In the genomic region with DNA sequence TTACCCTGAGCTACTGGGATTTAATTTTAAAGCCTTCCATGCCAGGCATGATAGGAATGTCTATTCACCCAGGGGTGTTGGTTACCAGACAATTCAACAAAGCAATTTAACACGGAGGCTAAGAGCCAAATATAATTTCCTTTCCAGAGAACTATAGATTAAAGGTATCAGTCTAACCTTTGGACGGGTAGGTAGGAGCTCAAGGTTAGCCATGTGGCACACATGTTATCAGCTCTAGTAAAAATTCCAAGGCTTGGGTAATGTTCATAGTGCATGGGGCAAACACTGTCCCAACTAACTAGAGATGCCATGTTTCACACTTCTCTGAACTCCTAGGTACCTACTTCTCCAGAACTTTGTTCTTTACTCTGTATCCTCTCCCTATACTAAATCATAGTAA, we compare ENCODE assay signal across 27 mouse cellular contexts. TPM values are rescaled to one million over a fixed set of nuclear protein-coding genes. Genes with fewer than 3 reads are reported as not detected.
A peak's percentile ranks its signal among the peaks of the same experiment; 100 is the strongest.
DNase-seq lines count a peak whose midpoint lies in the region; ATAC-seq and TF ChIP-seq lines count a peak whose summit lies in the region.
"Had no signal": no experiment of that assay in that cellular context is flagged by ENCODE, and none has a peak within 500 bp of the region (broad histone marks: within the 10 kb centered on the region; RNA-seq: fewer than 3 reads in every experiment).

No protein-coding gene starts in this region.

- TF ChIP-seq POLR2A in small intestine, adult 2 months (IDR thresholded peaks at IDR 0.05; ENCODE audit: low read depth, low read length): no peak

- no peak for TF ChIP-seq CTCF in small intestine, adult 2 months (IDR thresholded peaks at IDR 0.05; ENCODE audit: extremely low read depth, insufficient read length, insufficient replicate concordance, low read depth, low read length)
- no peak for TF ChIP-seq CTCF in stomach, postnatal 0 days (IDR thresholded peaks at IDR 0.05; ENCODE audit: low read depth)

- 0 out of 2 replicates have a peak overlapping the region, but pooled peaks have one; percentile 39 for H3K27ac ChIP-seq in intestine, embryonic 14.5 days (ENCODE audit: low read depth)
- H3K27ac ChIP-seq in intestine, embryonic 16.5 days (ENCODE audit: low read length): peak overlapping the region; percentile 89
- H3K27ac ChIP-seq in small intestine, adult 2 months (ENCODE audit: insufficient read depth, low read depth, low read length): peak overlapping the region; percentile 99
- H3K27ac ChIP-seq in stomach, postnatal 0 days (replicated peaks): peak overlapping the region; percentile 79
- H3K27ac ChIP-seq: embryonic facial prominence, embryonic 10.5 days; embryonic facial prominence, embryonic 13.5 days; forebrain, embryonic 12.5 days; gastrocnemius, adult 2 months; hindbrain, embryonic 12.5 days; hindbrain, embryonic 15.5 days had no signal

- no peak for DNase-seq in intestine, embryonic 14.5 days (ENCODE audit: low spot score)
- no peak for DNase-seq in stomach, postnatal 0 days (ENCODE audit: low spot score)
- DNase-seq in frontal cortex, postnatal 25 days (ENCODE audit: low spot score in 2 of 2): no peak
- DNase-seq in thymus, postnatal 36 days: no peak
- no peak for DNase-seq in cerebellum, adult 18-20 months
- DNase-seq: adrenal gland, postnatal 10 days; B cell, adult 2 months; cerebellum, adult 11 months; cerebellum, adult 8-10 months; cerebellum, postnatal 10 days; cerebellum, postnatal 36 days; embryo, embryonic 11 days; gastrocnemius, adult 2 months; gastrocnemius, postnatal 14 days had no signal

- H3K9ac ChIP-seq in intestine, embryonic 14.5 days (ENCODE audit: low read length): no peak overlapping the region
- H3K9ac ChIP-seq in intestine, embryonic 16.5 days (ENCODE audit: low read depth, low read length): no peak overlapping the region
- no peak overlapping the region for H3K9ac ChIP-seq in stomach, postnatal 0 days (ENCODE audit: low read length)
- H3K9ac ChIP-seq: embryonic facial prominence, embryonic 13.5 days; forebrain, embryonic 12.5 days; hindbrain, embryonic 12.5 days; hindbrain, embryonic 15.5 days had no signal

- H3K36me3 ChIP-seq in intestine, embryonic 14.5 days (ENCODE audit: control insufficient read depth, insufficient read depth, low read length): no peaks in the 10 kb centered on the region
- no peaks in the 10 kb centered on the region for H3K36me3 ChIP-seq in intestine, embryonic 16.5 days (ENCODE audit: control insufficient read depth, insufficient read depth, low read length)
- H3K36me3 ChIP-seq in small intestine, adult 2 months (ENCODE audit: control insufficient read depth, insufficient read depth, low read length): no peaks in the 10 kb centered on the region
- H3K36me3 ChIP-seq in stomach, postnatal 0 days (ENCODE audit: control insufficient read depth, insufficient read depth, low read length): no peaks in the 10 kb centered on the region
- H3K36me3 ChIP-seq: embryonic facial prominence, embryonic 10.5 days; embryonic facial prominence, embryonic 13.5 days; forebrain, embryonic 12.5 days; G1E; hindbrain, embryonic 12.5 days; hindbrain, embryonic 15.5 days had no signal

- no peaks in the 10 kb centered on the region for H3K9me3 ChIP-seq in intestine, embryonic 14.5 days (ENCODE audit: control insufficient read depth, low read length)
- H3K9me3 ChIP-seq in intestine, embryonic 16.5 days (ENCODE audit: control insufficient read depth, low read length): no peaks in the 10 kb centered on the region
- H3K9me3 ChIP-seq in stomach, postnatal 0 days (ENCODE audit: control insufficient read depth, low read length): no peaks in the 10 kb centered on the region
- H3K9me3 ChIP-seq: embryonic facial prominence, embryonic 10.5 days; embryonic facial prominence, embryonic 13.5 days; forebrain, embryonic 12.5 days; G1E; hindbrain, embryonic 12.5 days; hindbrain, embryonic 15.5 days had no signal

- no peak for TF ChIP-seq EP300 in stomach, postnatal 0 days (optimal IDR thresholded peaks at IDR 0.05)

- H3K27me3 ChIP-seq in intestine, embryonic 14.5 days (replicated peaks; ENCODE audit: control insufficient read depth, insufficient read depth, low read length): no peaks in the 10 kb centered on the region
- no peaks in the 10 kb centered on the region for H3K27me3 ChIP-seq in intestine, embryonic 16.5 days (replicated peaks; ENCODE audit: control insufficient read depth, insufficient read depth, low read length)
- H3K27me3 ChIP-seq in small intestine, adult 2 months (ENCODE audit: control insufficient read depth, insufficient read depth, low read length): no peaks in the 10 kb centered on the region
- no peaks in the 10 kb centered on the region for H3K27me3 ChIP-seq in stomach, postnatal 0 days (ENCODE audit: control insufficient read depth, insufficient read depth, low read length)
- H3K27me3 ChIP-seq: CH12.LX; embryonic facial prominence, embryonic 13.5 days; forebrain, embryonic 12.5 days; hindbrain, embryonic 12.5 days; hindbrain, embryonic 15.5 days; Patski had no signal

- no peak for ATAC-seq in intestine, embryonic 14.5 days (replicated peaks; ENCODE audit: low FRiP score, low TSS enrichment, low read depth)
- peak; percentile 82 for ATAC-seq in intestine, embryonic 16.5 days
- peak; percentile 43; the same call in 1 of the 2 replicates for ATAC-seq in stomach, postnatal 0 days (ENCODE audit: low FRiP score, low TSS enrichment)
- ATAC-seq: forebrain, embryonic 16.5 days; Patski had no signal

- no peak overlapping the region for H3K4me3 ChIP-seq in intestine, embryonic 14.5 days (ENCODE audit: low read depth, low read length)
- H3K4me3 ChIP-seq in intestine, embryonic 16.5 days (ENCODE audit: low read length): no peak overlapping the region
- no peak overlapping the region for H3K4me3 ChIP-seq in small intestine, adult 2 months (ENCODE audit: low read depth, low read length)
- H3K4me3 ChIP-seq in stomach, postnatal 0 days (ENCODE audit: low read depth, low read length): no peak overlapping the region
- H3K4me3 ChIP-seq: embryonic facial prominence, embryonic 10.5 days; embryonic facial prominence, embryonic 13.5 days; erythroblast, embryonic 14.5 days; forebrain, embryonic 12.5 days; gastrocnemius, adult 2 months; hindbrain, embryonic 12.5 days; hindbrain, embryonic 15.5 days had no signal

- H3K4me2 ChIP-seq in intestine, embryonic 14.5 days (ENCODE audit: low read length): no peak overlapping the region
- no peak overlapping the region for H3K4me2 ChIP-seq in intestine, embryonic 16.5 days (ENCODE audit: low read depth, low read length)
- no peak overlapping the region for H3K4me2 ChIP-seq in stomach, postnatal 0 days (replicated peaks; ENCODE audit: low read depth)
- H3K4me2 ChIP-seq: embryonic facial prominence, embryonic 13.5 days; forebrain, embryonic 12.5 days; heart, embryonic 11.5 days; hindbrain, embryonic 12.5 days; hindbrain, embryonic 15.5 days had no signal

- H3K4me1 ChIP-seq in intestine, embryonic 14.5 days (replicated peaks; ENCODE audit: control insufficient read depth, insufficient read depth, low read length): 0 out of 2 replicates have a peak, but pooled peaks cover 2% of the 10 kb centered on the region
- H3K4me1 ChIP-seq in intestine, embryonic 16.5 days (ENCODE audit: control insufficient read depth, insufficient read depth, low read length): peaks cover 5% of the 10 kb centered on the region; the same call in 1 of the 2 replicates
- H3K4me1 ChIP-seq in small intestine, adult 2 months (ENCODE audit: control insufficient read depth, insufficient read depth, insufficient read length, low read length): peaks cover 16% of the 10 kb centered on the region; the same call in 1 of the 2 replicates
- H3K4me1 ChIP-seq in stomach, postnatal 0 days (replicated peaks; ENCODE audit: control insufficient read depth, insufficient read depth): no peaks in the 10 kb centered on the region; the same call in 1 of the 2 replicates
- H3K4me1 ChIP-seq: embryonic facial prominence, embryonic 10.5 days; embryonic facial prominence, embryonic 13.5 days; forebrain, embryonic 12.5 days; hindbrain, embryonic 12.5 days; hindbrain, embryonic 15.5 days had no signal

- WGBS in intestine, embryonic 14.5 days: 50% methylated on average over 2 of the region's 2 CpGs
- WGBS in intestine, embryonic 16.5 days: 40% methylated on average over 2 of the region's 2 CpGs
- WGBS in small intestine, adult 2 months: 18% methylated on average over 2 of the region's 2 CpGs
- WGBS in stomach, postnatal 0 days: 43% methylated on average over 2 of the region's 2 CpGs

RNA-seq across cellular contexts. Expression of a gene that starts 13.6 kb away (rescaled TPM):
- polyA plus RNA-seq in intestine, embryonic 14.5 days (2014; fragmentation: Nextera tagmentation; extraction: Ambion mirVana): 1.8 and 2.0 TPM in 2 replicates
- 1.6 and 2.3 TPM in 2 replicates for polyA plus RNA-seq in intestine, embryonic 16.5 days (2015; fragmentation: Nextera tagmentation; extraction: Ambion mirVana)
- 2.1 TPM in 2 replicates for polyA plus RNA-seq in small intestine, adult 2 months (2012; rRNA removed)
- 1.8 TPM in 2 replicates for polyA plus RNA-seq in stomach, postnatal 0 days (2015; fragmentation: Nextera tagmentation; extraction: Ambion mirVana)
- polyA plus RNA-seq: embryonic facial prominence, embryonic 10.5 days; embryonic facial prominence, embryonic 13.5 days; erythroblast, embryonic 14.5 days; forebrain, embryonic 12.5 days; forebrain, embryonic 16.5 days; G1E had no signal

RNA-seq across cellular contexts. Expression of a gene that starts 20.0 kb away (rescaled TPM):
- 40.9 and 44.3 TPM in 2 replicates for polyA plus RNA-seq in intestine, embryonic 14.5 days (2014; fragmentation: Nextera tagmentation; extraction: Ambion mirVana)
- 109 and 110 TPM in 2 replicates for polyA plus RNA-seq in intestine, embryonic 16.5 days (2015; fragmentation: Nextera tagmentation; extraction: Ambion mirVana)
- 145 and 516 TPM in 2 replicates for polyA plus RNA-seq in small intestine, adult 2 months (2012; rRNA removed)
- polyA plus RNA-seq in stomach, postnatal 0 days (2015; fragmentation: Nextera tagmentation; extraction: Ambion mirVana): 16.7 and 19.9 TPM in 2 replicates
- polyA plus RNA-seq: erythroblast, embryonic 14.5 days; G1E had no signal

RNA-seq across cellular contexts. Expression of a gene that starts 38.2 kb away (rescaled TPM):
- polyA plus RNA-seq in intestine, embryonic 14.5 days (2014; fragmentation: Nextera tagmentation; extraction: Ambion mirVana): 241 TPM in 2 replicates
- polyA plus RNA-seq in intestine, embryonic 16.5 days (2015; fragmentation: Nextera tagmentation; extraction: Ambion mirVana): 469 and 470 TPM in 2 replicates
- 149 and 284 TPM in 2 replicates for polyA plus RNA-seq in small intestine, adult 2 months (2012; rRNA removed)
- polyA plus RNA-seq in stomach, postnatal 0 days (2015; fragmentation: Nextera tagmentation; extraction: Ambion mirVana): 564 and 594 TPM in 2 replicates

RNA-seq across cellular contexts. Expression of a gene that starts 59.0 kb away (rescaled TPM):
- 1.1 and 1.9 TPM in 2 replicates for polyA plus RNA-seq in intestine, embryonic 14.5 days (2014; fragmentation: Nextera tagmentation; extraction: Ambion mirVana)
- polyA plus RNA-seq in intestine, embryonic 16.5 days (2015; fragmentation: Nextera tagmentation; extraction: Ambion mirVana): 1.1 and 1.3 TPM in 2 replicates
- polyA plus RNA-seq in small intestine, adult 2 months (2012; rRNA removed): 0.29 and 1.3 TPM in 2 replicates
- 4.6 and 5.4 TPM in 2 replicates for polyA plus RNA-seq in stomach, postnatal 0 days (2015; fragmentation: Nextera tagmentation; extraction: Ambion mirVana)
- polyA plus RNA-seq: G1E had no signal

Comparison
In these comparisons a context has a peak if more than half of its experiments do, and no peak if none do; other contexts are left out.
1. H3K27ac ChIP-seq: peak in every context shown above with its lines; median percentile 99 in small intestine, adult 2 months; 89 in intestine, embryonic 16.5 days; 79 in stomach, postnatal 0 days; 39 in intestine, embryonic 14.5 days.